Mouse (Mus musculus) hindbrain, embryonic 10.5 days (tissue): ENCODE measurements at regions not wholly inside any gene's neighbourhood (a gene's known extent, or its start where the extent isn't known, plus 50 kb on each side); places are given as distances from the start of the nearest gene placed in this dataset.

ENCODE experiments used
- DNase-seq: peaks from one replicate; pipeline ENCODE4 v3.0.0-alpha.2; 2017; ENCODE audit warnings: low spot score
- H3K27ac ChIP-seq: fragments of 300-500 bp; sonication (generic); 2 replicates; pipeline ENCODE4 v1.5.1; 2016; ENCODE audit warnings: mild to moderate bottlenecking, moderate library complexity
- H3K27me3 ChIP-seq: fragments of 300-500 bp; sonication (generic); 2 replicates; pipeline ENCODE4 v1.6.1; 2016; ENCODE audit warnings: mild to moderate bottlenecking; ENCODE audit not compliant: poor library complexity, insufficient read depth, severe bottlenecking
- H3K36me3 ChIP-seq: fragments of 300-500 bp; sonication (generic); 2 replicates; pipeline ENCODE4 v1.6.1; 2016; ENCODE audit warnings: mild to moderate bottlenecking, moderate library complexity
- H3K4me1 ChIP-seq: fragments of 300-500 bp; sonication (generic); replicated peaks from 2 replicates; pipeline ENCODE4 v1.6.1; 2016; ENCODE audit warnings: mild to moderate bottlenecking
- H3K4me3 ChIP-seq: fragments of 300-500 bp; sonication (generic); 2 replicates; pipeline ENCODE4 v1.5.1; 2016; ENCODE audit warnings: mild to moderate bottlenecking, moderate library complexity
- H3K9me3 ChIP-seq: fragments of 300-500 bp; sonication (generic); 2 replicates; pipeline ENCODE4 v1.6.1; 2016; ENCODE audit warnings: mild to moderate bottlenecking, moderate library complexity
- WGBS: fragments of 180-500 bp; shearing (Covaris S2); methylation state at CpG from one replicate; pipeline ENCODE4 v1.1.7; 2016; 5-methylcytosine and 5-hydroxymethylcytosine counted together

DNA sequence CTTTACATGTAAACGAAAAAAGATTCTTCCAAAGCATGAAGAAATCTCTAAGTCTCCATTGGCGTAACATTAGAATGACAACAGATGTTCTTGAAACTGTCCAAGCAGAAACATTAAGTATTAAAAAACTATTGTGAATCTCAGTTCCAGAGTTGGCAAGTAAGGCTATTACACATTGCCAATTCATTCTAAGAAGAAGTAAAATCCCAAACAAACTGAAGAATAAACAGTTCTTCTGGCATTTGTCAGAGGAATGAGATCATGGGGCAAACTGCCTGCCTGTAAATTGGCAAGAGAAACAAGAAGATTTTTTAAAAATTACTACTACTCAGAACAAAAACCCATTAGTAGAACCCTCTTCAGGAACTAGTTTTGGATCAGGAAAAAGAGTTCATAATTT, 680.1 kb downstream of the Nova1 start:
- WGBS = 89% methylated on average over 2 of the region's 2 CpGs
- Histone ChIP-seq H3K4me3 (no peak overlapping the region), H3K27me3 (no peaks in the 10 kb centered on the region), H3K27ac (no peak overlapping the region), H3K9me3 (no peaks in the 10 kb centered on the region), H3K4me1 (no peaks in the 10 kb centered on the region), H3K36me3 (no peaks in the 10 kb centered on the region)
- no peak for DNase-seq

DNA sequence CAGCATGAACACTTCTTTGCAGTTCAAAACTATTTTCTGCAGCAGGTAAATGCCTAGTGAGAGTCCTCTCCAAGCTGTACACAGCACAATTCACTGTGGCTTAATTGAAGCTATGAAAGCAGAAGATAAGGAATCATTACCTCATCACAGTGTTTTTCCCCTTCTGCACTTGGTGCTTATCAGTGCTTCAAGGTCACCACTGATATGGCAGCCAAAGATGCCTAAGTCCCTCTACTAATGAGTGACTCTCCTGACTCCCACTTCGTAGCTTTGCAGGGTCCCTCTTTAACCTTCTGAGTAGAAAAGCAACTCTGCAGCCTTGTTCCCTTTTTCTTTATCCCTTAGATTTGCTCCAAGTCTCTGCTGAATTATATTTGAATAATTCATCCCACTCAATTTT, 692.9 kb downstream of the Nova1 start:
- WGBS = 86% methylated on average over 1 of the region's 1 CpGs
- H3K27me3 ChIP-seq = no peaks in the 10 kb centered on the region
- no peak overlapping the region for H3K27ac ChIP-seq
- H3K4me1 ChIP-seq = no peaks in the 10 kb centered on the region
- no peaks in the 10 kb centered on the region for H3K36me3 ChIP-seq
- H3K4me3 ChIP-seq = no peak overlapping the region
- no peak for DNase-seq
- no peaks in the 10 kb centered on the region for H3K9me3 ChIP-seq

DNA sequence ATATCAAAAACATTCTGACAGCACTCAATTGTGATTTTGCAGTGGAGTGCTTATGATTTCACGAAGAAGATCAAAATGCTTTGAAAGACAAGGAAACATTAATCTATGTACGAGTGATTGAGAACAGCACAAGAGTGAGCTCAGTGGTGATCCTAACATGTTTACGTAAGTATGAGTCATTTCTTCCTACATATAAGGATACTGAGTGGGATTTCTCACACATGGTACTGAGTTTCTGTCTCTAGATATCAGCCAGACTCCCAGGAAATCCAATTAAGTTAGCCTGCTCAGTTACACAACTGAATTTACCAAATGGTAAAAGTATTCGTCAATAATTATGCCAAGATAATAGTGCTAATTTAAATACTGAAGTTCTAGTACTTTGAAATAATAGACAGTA, 707.4 kb downstream of the Nova1 start:
- no peak for DNase-seq
- Histone ChIP-seq H3K4me1 (no peaks in the 10 kb centered on the region), H3K27ac (no peak overlapping the region), H3K27me3 (no peaks in the 10 kb centered on the region), H3K36me3 (no peaks in the 10 kb centered on the region), H3K4me3 (no peak overlapping the region), H3K9me3 (no peaks in the 10 kb centered on the region)
- WGBS = 90% methylated on average over 4 of the region's 4 CpGs

DNA sequence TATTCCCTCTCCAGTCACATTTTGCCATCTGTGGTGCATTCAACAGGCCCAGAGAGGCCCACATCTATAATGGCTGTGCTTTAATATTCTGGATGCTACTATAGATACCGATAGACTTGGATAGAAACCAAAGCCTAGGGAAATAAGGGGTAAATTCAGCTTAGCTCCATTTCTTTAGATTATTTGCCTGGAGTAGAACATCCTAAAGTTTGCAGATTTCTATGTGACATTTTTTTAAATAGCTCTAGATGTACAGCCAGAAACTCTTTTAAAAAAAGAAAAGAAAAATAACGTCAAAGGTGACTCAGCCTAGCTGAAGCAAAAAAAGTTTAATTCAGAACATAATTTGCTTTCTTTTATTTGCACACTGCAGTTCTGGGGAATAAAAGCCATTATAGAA, 735.4 kb downstream of the Nova1 start:
- Histone ChIP-seq H3K36me3 (no peaks in the 10 kb centered on the region), H3K9me3 (no peaks in the 10 kb centered on the region), H3K4me3 (no peak overlapping the region), H3K4me1 (no peaks in the 10 kb centered on the region), H3K27ac (no peak overlapping the region), H3K27me3 (no peaks in the 10 kb centered on the region)
- WGBS = 94% methylated on average over 2 of the region's 2 CpGs
- no peak for DNase-seq

DNA sequence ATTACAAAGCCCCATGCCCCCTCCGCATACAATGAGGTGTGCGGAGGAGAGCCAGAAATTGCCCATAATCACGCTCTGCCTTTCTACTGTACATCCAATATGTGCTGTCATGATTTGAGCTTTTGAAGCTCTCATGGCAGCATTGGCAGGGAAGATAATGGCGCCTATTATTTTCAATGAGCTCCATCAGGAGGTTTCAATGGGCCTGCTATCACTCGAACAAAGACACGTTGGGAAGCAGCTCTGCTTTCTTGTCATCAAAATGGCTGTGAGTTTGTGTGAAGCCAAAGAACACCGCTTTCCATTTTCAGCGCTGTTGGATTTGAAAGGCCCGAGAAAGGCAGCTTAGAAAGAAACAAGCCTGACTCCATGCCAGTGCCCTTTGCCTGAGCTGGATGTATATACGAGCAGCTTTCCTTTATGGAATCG, 742.9 kb downstream of the Nova1 start:
- Histone ChIP-seq H3K27me3 (no peaks in the 10 kb centered on the region), H3K4me3 (no peak overlapping the region), H3K36me3 (no peaks in the 10 kb centered on the region), H3K9me3 (no peaks in the 10 kb centered on the region), H3K4me1 (no peaks in the 10 kb centered on the region), H3K27ac (no peak overlapping the region)
- DNase-seq = no peak
- WGBS = 78% methylated on average over 11 of the region's 11 CpGs

DNA sequence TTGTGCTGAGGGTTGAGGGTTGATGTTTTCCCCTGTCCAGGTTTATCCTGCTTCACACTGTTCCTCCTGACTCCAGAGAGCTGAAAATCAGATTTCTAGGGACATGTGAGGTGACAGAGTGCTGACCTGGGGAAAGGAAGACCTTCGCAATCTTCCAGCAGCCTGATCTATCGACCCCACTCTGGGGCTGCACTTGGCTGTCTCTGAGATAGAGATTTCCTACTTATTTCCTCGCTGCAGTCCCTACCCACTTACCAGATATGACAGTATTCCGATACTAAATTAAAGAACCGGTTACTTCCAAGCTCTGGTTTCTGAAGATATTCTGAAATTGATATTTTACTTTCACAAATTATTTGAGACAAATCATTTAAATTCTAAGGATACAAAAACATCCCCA, 743.4 kb downstream of the Nova1 start:
- H3K36me3 ChIP-seq = no peaks in the 10 kb centered on the region
- no peak overlapping the region for H3K4me3 ChIP-seq
- 92% methylated on average over 5 of the region's 5 CpGs for WGBS
- DNase-seq = no peak
- H3K4me1 ChIP-seq = no peaks in the 10 kb centered on the region
- H3K9me3 ChIP-seq = no peaks in the 10 kb centered on the region
- H3K27ac ChIP-seq = no peak overlapping the region
- H3K27me3 ChIP-seq = no peaks in the 10 kb centered on the region

DNA sequence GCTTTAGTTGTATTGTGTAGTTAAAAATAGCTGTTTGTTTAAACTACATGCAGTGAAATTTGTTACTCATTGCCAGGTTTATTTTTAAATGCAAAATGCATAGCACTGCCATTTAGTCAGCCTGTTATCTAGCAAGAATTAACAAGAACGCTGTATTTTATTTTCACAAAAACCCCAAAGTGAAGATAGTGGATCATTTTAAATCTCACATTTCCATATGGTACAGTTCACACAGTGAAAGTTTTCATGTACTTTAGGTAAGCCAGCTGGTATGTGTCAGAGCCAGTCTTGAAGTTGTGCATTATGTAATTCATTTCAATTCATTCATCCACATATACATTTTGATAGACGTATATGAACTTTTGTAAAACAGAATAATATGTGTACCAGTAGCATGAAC, 751.8 kb downstream of the Nova1 start:
- DNase-seq = no peak
- no peaks in the 10 kb centered on the region for H3K9me3 ChIP-seq
- H3K36me3 ChIP-seq = no peaks in the 10 kb centered on the region
- no peak overlapping the region for H3K4me3 ChIP-seq
- H3K27ac ChIP-seq = no peak overlapping the region
- 94% methylated on average over 2 of the region's 2 CpGs for WGBS
- no peaks in the 10 kb centered on the region for H3K4me1 ChIP-seq
- H3K27me3 ChIP-seq = no peaks in the 10 kb centered on the region

DNA sequence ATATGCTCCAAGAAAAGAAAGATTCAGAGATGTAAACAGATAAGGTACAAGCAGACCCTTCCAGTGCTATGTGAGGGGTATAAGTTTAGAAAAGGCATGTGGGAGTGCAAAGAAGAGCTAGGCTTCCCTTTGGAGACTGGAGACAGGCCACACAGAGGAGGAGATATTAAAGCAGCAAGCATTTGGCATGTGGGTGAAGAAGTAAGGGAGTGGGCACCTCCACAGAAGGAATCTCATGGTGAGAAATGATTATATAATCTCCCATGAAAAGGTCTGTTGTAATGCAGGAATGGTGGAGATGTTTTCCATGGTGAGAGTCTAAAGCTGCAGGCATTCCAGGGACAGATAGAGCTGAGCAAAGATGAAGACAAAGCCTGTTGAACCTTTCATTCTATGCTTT, 778.1 kb downstream of the Nova1 start:
- no peaks in the 10 kb centered on the region for H3K4me1 ChIP-seq
- H3K36me3 ChIP-seq = no peaks in the 10 kb centered on the region
- DNase-seq = no peak
- H3K4me3 ChIP-seq = no peak overlapping the region
- H3K9me3 ChIP-seq = no peaks in the 10 kb centered on the region
- H3K27me3 ChIP-seq = no peaks in the 10 kb centered on the region
- H3K27ac ChIP-seq = no peak overlapping the region

DNA sequence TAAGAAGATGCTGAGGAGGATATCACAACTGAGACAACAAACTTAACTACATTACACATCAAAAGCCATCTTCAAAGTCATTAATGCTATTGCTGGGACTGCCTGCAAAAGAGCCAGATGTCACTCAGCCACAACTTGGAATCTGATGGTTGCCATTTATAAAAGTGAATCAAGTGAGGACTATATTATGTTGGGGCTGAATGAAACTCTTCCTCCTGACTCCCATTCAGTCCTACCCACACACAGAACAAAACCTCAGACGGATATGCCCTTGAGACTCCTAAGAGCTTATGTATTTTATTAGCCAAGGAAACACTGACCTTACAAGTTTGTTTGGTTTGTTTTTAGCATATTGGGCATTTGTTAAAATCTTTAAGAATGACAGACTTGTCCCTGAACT, 778.5 kb downstream of the Nova1 start:
- H3K4me3 ChIP-seq = no peak overlapping the region
- H3K27ac ChIP-seq = no peak overlapping the region
- DNase-seq = no peak
- H3K4me1 ChIP-seq = no peaks in the 10 kb centered on the region
- H3K9me3 ChIP-seq = no peaks in the 10 kb centered on the region
- WGBS = 76% methylated on average over 1 of the region's 1 CpGs
- H3K36me3 ChIP-seq = no peaks in the 10 kb centered on the region
- H3K27me3 ChIP-seq = no peaks in the 10 kb centered on the region

DNA sequence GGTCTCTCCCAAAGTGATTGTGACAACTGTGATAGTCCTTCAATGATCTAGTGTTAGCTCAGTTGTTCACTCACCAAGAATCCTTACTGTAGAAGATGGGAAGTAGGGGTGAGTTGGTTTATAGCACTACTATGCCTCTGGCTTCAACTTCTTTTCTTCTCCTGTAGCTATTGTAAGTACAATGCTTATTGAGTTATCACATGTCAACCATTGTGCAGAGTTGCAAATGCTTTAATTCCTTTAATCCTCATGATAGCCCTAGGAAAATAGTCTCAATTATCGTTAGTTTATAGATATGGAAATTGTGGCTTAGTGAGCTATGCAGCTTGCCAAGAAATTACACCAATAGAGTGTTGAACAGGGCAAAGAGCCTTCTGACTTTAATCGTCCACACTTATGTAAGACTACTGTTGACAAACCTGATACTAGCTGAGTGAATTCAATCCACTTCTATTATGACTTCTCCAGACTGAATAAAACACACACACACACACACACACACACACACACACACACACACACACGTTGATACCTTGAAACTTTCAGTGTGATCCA, 782.1 kb downstream of the Nova1 start:
- Histone ChIP-seq H3K27ac (no peak overlapping the region), H3K27me3 (no peaks in the 10 kb centered on the region), H3K4me3 (no peak overlapping the region), H3K9me3 (no peaks in the 10 kb centered on the region), H3K4me1 (no peaks in the 10 kb centered on the region), H3K36me3 (no peaks in the 10 kb centered on the region)
- no peak for DNase-seq
- 86% methylated on average over 3 of the region's 3 CpGs for WGBS

DNA sequence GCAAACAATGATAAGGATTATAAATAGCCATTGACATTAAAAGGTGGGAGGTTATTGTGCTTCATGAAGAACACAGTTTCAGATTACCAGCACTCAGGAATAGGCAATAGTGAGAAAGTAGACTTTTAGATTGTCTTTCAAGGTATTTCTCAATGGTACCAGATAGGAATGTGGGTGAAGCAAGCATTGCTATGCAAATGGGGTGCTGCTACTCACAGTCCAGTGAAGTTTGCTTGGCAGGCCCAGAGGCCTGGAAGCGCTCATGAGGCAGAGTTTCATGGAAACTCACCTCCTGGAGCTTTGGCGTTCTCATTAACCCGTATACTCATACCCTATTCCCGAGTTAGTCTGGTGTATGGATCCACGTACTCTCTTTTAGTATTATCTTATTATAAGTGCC, 793.5 kb downstream of the Nova1 start:
- H3K27ac ChIP-seq = no peak overlapping the region
- no peaks in the 10 kb centered on the region for H3K9me3 ChIP-seq
- no peak for DNase-seq
- H3K4me3 ChIP-seq = no peak overlapping the region
- no peaks in the 10 kb centered on the region for H3K4me1 ChIP-seq
- no peaks in the 10 kb centered on the region for H3K36me3 ChIP-seq
- no peaks in the 10 kb centered on the region for H3K27me3 ChIP-seq
- 87% methylated on average over 5 of the region's 5 CpGs for WGBS

DNA sequence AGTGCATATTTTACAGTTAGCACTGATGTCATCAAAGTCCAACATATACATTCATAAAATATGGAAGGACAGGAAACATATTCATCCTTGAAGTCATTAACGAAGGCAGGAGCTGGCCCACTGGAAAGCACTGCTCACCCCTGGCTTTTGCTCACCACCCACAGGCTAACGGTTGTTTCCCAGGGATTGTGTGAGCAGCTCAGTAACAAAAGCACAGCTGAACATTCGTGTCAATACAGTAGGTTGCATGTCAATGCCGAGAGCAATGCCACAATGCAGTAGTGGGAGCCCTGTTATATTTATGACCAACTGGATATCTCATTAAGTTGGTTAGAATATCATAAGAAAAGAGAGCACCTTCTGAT, 797.2 kb downstream of the Nova1 start:
- Histone ChIP-seq H3K36me3 (no peaks in the 10 kb centered on the region), H3K27ac (no peak overlapping the region), H3K9me3 (no peaks in the 10 kb centered on the region), H3K4me1 (no peaks in the 10 kb centered on the region), H3K4me3 (no peak overlapping the region), H3K27me3 (no peaks in the 10 kb centered on the region)
- no peak for DNase-seq
- 80% methylated on average over 4 of the region's 4 CpGs for WGBS

DNA sequence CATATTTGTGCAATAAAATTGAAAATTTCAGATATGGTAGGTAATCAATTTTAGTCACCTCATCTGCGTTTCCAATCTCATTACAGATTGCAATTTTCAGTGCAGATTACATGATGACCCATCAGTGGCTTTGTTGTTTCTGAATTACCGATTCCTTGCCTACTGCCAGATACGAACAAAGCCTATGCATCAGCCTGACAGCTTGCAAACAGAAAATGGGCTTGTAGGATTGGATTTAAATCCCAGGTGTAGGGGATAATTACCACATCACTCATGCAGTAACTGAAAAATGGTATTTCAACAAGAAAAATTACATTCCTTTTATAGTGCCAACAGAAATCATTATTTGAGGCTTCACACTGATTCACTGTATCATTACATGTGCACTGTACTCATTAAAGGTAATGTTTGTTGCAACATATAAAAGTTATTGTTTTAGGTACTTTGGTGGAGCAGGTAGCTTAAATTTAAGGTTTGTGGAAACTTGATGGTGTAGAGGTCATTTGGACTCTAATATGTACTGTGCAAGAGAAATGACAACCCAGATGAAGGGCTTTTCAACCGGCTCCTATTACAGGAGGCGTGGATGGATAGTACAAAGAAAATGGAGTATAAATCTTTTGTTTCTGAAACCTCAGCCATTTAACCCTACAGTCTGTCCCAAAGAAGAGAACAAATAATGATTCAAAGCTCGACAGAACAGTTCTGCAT, 797.7 kb downstream of the Nova1 start:
- DNase-seq = no peak
- H3K9me3 ChIP-seq = no peaks in the 10 kb centered on the region
- H3K4me3 ChIP-seq = no peak overlapping the region
- no peaks in the 10 kb centered on the region for H3K36me3 ChIP-seq
- no peaks in the 10 kb centered on the region for H3K27me3 ChIP-seq
- no peaks in the 10 kb centered on the region for H3K4me1 ChIP-seq
- 83% methylated on average over 6 of the region's 6 CpGs for WGBS
- H3K27ac ChIP-seq = no peak overlapping the region
